Mouse (Mus musculus) neural tube, embryonic 14.5 days (tissue): Measurements from ENCODE around the gene Zcwpw1. TPM values are rescaled to one million over a fixed set of nuclear protein-coding genes. Genes with fewer than 3 reads are reported as not detected.

Experiments used
- ATAC-seq: fragments of 200-750 bp; cut with Nextera tagmentation; 2 replicates; pipeline ENCODE4 v1.8.0; 2017; ENCODE audit warnings: low read depth, mild to moderate bottlenecking, moderate TSS enrichment, moderate library complexity
- H3K27ac ChIP-seq: fragments of 300-500 bp; sonication (generic); 2 replicates; pipeline ENCODE4 v1.5.1; 2014; ENCODE audit warnings: low read depth, mild to moderate bottlenecking, control low read depth, low read length, moderate library complexity, mixed read lengths
- H3K27me3 ChIP-seq: fragments of 300-500 bp; sonication (generic); 2 replicates; pipeline ENCODE4 v1.6.1; 2014; ENCODE audit warnings: low read length; ENCODE audit not compliant: control insufficient read depth, insufficient read depth
- H3K36me3 ChIP-seq: fragments of 300-500 bp; sonication (generic); 2 replicates; pipeline ENCODE4 v1.6.1; 2014; ENCODE audit warnings: low read length, mixed read lengths; ENCODE audit not compliant: control insufficient read depth, insufficient read depth
- H3K4me1 ChIP-seq: fragments of 300-500 bp; sonication (generic); 2 replicates; pipeline ENCODE4 v1.6.1; 2014; ENCODE audit warnings: low read length; ENCODE audit not compliant: control insufficient read depth, insufficient read depth
- H3K4me2 ChIP-seq: fragments of 300-500 bp; sonication (generic); 2 replicates; pipeline ENCODE4 v1.6.1; 2014; ENCODE audit warnings: mild to moderate bottlenecking, low read depth, low read length, control low read depth
- H3K4me3 ChIP-seq: fragments of 300-500 bp; sonication (generic); 2 replicates; pipeline ENCODE4 v1.5.1; 2014; ENCODE audit warnings: low read depth, low read length, control low read depth, mixed read lengths
- H3K9ac ChIP-seq: fragments of 300-500 bp; sonication (generic); replicated peaks from 2 replicates; pipeline ENCODE4 v1.6.1; 2014; ENCODE audit warnings: low read depth, mild to moderate bottlenecking, control low read depth, low read length, mixed read lengths
- H3K9me3 ChIP-seq: fragments of 300-500 bp; sonication (generic); 2 replicates; pipeline ENCODE4 v1.6.1; 2016; ENCODE audit warnings: low read length; ENCODE audit not compliant: control insufficient read depth
- WGBS: fragments of 180-500 bp; shearing (Covaris S2); extraction: QIAGEN DNeasy Blood & Tissue Kit; methylation state at CpG from one replicate; pipeline ENCODE4 v1.1.7; 2014; 5-methylcytosine and 5-hydroxymethylcytosine counted together
- polyA plus RNA-seq: library from polyadenylated mRNA; unstranded; fragments of >200 nt; fragmentation: Nextera tagmentation; extraction: Ambion mirVana; gene quantifications from 2 replicates; pipeline ENCODE4 v1.2.1, GENCODE M21; 2014

Gene Zcwpw1
- polyA plus RNA-seq, 1 experiment from 2014 or later = 11.2 TPM

DNA sequence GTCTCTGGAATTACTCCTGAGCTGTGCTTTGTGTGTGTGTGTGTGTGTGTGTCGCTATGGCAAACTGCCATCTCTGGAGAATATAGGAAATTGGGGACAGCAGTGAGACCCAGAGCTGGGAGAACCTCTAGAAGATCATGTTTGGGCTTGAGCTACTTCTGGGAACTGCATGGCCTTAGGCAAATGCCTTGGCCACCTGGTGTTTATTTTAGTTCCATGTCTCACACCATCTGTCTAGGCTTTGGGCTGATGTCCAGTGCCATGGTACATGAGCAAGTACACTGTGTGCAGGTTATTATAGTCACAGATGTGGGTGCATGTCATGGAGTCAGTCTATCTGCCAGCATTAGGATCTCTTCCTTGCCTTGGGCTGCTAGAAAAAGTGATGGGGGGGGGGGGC lies 35.0 kb downstream of the Zcwpw1 start:
- Histone ChIP-seq H3K4me1 (no peaks in the 10 kb centered on the region), H3K27me3 (no peaks in the 10 kb centered on the region), H3K27ac (no peak overlapping the region), H3K4me3 (no peak overlapping the region), H3K36me3 (no peaks in the 10 kb centered on the region), H3K4me2 (no peak overlapping the region), H3K9me3 (no peaks in the 10 kb centered on the region), H3K9ac (no peak overlapping the region)
- no peak for ATAC-seq
- WGBS = 83% methylated on average over 1 of the region's 1 CpGs

DNA sequence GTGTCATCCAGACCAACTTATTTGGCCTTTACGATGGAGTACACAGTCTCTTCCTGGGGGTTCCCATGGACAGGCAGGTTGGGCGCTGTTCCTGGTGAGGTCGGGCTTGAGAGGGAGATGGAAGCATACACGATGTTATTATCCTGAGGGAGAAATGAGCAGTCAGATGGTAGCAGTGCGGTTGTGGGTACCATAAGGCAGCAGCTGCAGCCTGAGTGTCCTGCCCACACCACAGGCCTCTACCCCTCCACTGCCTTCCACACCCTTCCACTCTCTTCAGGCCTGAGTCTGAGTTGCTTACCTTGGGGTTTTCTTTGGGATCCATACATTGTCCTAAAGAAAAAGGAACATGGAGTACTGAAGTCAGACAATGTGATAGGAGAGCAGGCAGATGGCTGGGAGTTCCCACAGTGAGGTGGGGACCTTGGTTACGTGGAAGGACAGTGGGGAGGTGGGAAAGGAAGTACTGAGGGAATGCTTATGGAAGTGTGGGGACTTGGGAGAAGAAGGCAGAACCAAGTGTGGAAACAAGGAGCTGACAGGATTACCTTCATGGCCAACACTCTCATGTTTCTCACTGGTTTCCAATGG lies 36.0 kb downstream of the Zcwpw1 start:
- whole genome bisulfite sequencing = 93% methylated on average over 6 of the region's 6 CpGs
- no peak for ATAC-seq
- no peaks in the 10 kb centered on the region for H3K4me1 ChIP-seq
- H3K9me3 ChIP-seq = no peaks in the 10 kb centered on the region
- no peaks in the 10 kb centered on the region for H3K27me3 ChIP-seq
- no peak overlapping the region for H3K4me3 ChIP-seq
- no peak overlapping the region for H3K4me2 ChIP-seq
- H3K27ac ChIP-seq = no peak overlapping the region
- no peak overlapping the region for H3K9ac ChIP-seq
- H3K36me3 ChIP-seq = no peaks in the 10 kb centered on the region

DNA sequence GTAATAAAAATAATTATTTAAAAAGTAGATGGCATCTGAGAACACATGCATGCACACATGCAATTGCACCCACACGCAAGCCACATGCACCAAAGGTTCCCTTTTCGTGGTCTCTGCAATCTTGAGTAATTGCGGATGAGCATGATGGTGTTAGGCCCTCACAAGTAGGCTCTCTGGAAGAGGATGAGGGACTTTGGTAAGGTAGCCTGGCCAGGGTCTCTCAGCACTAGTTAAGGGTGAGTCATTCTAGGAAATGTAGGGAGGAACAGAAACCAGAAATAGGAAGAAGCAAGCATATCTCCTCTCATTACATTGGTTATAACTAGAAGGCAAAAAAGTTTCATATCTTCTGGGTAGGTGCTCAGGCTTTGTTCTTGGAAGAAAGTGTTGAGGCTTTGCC lies 37.4 kb downstream of the Zcwpw1 start:
- H3K9ac ChIP-seq = no peak overlapping the region
- no peak for ATAC-seq
- WGBS = 89% methylated on average over 3 of the region's 3 CpGs

DNA sequence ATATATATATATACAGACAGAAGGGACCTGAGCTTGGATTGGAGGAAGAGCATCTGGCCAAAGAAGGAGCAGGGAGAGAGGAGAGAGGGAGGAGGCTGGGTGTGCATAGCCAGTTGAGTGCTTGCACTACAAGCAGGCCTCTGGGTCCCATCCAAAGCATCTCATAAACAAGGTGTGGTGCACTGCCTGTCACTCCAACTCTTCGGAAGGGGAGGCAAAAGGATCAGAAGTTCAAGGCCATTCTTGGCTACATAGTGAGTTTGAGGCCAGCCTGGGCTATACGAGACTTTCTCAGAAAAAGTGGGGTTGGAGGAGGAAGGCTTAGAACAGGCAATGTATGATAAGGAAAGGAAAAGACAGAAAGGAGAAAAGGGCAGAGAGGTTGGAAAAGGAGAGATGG lies 38.4 kb downstream of the Zcwpw1 start:
- H3K36me3 ChIP-seq = no peaks in the 10 kb centered on the region
- 88% methylated on average over 2 of the region's 2 CpGs for WGBS
- no peak overlapping the region for H3K4me2 ChIP-seq
- H3K9me3 ChIP-seq = no peaks in the 10 kb centered on the region
- no peaks in the 10 kb centered on the region for H3K4me1 ChIP-seq
- H3K27ac ChIP-seq = no peak overlapping the region
- H3K4me3 ChIP-seq = no peak overlapping the region
- H3K9ac ChIP-seq = no peak overlapping the region
- H3K27me3 ChIP-seq = no peaks in the 10 kb centered on the region
- ATAC-seq = no peak

More for the DNA sequence above, 37.4 kb downstream of the Zcwpw1 start:
- no peak overlapping the region for H3K27ac ChIP-seq
- H3K4me1 ChIP-seq = no peaks in the 10 kb centered on the region
- H3K36me3 ChIP-seq = no peaks in the 10 kb centered on the region
- no peak overlapping the region for H3K4me3 ChIP-seq
- H3K4me2 ChIP-seq = no peak overlapping the region
- H3K27me3 ChIP-seq = no peaks in the 10 kb centered on the region
- no peaks in the 10 kb centered on the region for H3K9me3 ChIP-seq

DNA sequence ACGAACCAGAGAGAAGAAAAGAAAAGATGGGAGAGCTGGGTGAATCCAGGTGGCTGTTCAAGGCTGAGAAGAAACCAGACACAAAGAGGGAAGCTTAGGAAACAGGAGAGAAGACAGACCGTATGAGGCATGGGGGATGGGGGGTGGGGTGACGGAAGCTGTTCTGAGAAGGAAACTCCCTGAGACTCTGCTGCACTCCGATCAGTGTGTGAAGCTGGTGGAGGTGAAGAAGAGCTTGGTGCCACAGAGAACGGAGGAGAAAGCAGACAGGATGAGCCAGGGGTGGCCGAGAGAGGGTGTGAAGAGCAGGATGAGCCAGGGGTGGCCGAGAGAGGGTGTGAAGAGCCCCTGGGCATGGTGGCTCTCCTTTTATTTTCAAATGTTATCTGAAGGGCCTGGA lies 38.8 kb downstream of the Zcwpw1 start:
- no peak for ATAC-seq
- Histone ChIP-seq H3K4me3 (no peak overlapping the region), H3K27me3 (no peaks in the 10 kb centered on the region), H3K9ac (no peak overlapping the region), H3K4me1 (no peaks in the 10 kb centered on the region), H3K36me3 (no peaks in the 10 kb centered on the region), H3K27ac (no peak overlapping the region), H3K4me2 (no peak overlapping the region), H3K9me3 (no peaks in the 10 kb centered on the region)
- 79% methylated on average over 7 of the region's 7 CpGs for WGBS

DNA sequence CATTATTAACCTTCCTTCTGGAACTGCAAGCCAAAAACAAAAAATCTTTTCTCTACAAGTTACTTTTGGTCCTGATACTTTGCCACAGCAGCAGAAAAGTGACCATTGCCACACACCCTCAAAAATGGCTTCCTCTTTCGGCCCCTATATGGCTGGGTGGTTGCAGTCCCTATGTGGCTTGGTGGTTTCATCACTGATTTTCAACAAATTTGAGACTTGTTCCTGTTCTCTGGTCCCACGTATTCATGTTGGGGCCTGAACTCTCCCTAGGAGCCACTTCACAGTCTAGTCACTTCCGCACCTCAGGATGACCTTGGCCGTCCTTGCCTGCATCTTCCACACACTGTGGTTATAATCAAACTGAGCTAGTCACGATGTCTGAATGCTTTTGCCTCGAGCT lies 41.1 kb downstream of the Zcwpw1 start:
- no peak for ATAC-seq
- Histone ChIP-seq H3K4me2 (no peak overlapping the region), H3K27ac (no peak overlapping the region), H3K36me3 (no peaks in the 10 kb centered on the region), H3K9ac (no peak overlapping the region), H3K4me1 (no peaks in the 10 kb centered on the region), H3K4me3 (no peak overlapping the region), H3K9me3 (no peaks in the 10 kb centered on the region), H3K27me3 (no peaks in the 10 kb centered on the region)
- 90% methylated on average over 6 of the region's 6 CpGs for WGBS

DNA sequence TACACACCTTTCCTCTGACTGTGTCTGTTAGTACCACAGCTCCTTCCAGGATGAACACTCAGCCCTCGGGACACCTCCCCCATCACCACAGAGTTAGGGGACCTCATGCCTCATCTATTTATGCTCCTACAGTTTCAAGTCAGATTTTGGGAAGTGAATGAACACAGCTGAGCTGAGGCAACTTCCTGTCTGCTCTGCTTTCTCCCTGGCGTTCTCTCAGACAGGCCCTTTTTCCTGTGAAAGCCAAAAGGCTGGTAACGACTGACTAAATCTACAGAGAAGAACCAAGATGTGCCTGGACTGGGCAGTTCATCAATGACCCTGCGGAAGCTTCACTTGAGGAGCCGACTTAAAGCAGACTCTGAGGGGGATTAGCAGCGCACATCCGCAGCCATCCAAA lies 42.6 kb downstream of the Zcwpw1 start:
- Histone ChIP-seq H3K27ac (no peak overlapping the region), H3K9me3 (no peaks in the 10 kb centered on the region), H3K4me2 (no peak overlapping the region), H3K4me3 (no peak overlapping the region), H3K4me1 (no peaks in the 10 kb centered on the region), H3K27me3 (no peaks in the 10 kb centered on the region), H3K9ac (no peak overlapping the region), H3K36me3 (no peaks in the 10 kb centered on the region)
- 92% methylated on average over 7 of the region's 7 CpGs for WGBS
- no peak for ATAC-seq

DNA sequence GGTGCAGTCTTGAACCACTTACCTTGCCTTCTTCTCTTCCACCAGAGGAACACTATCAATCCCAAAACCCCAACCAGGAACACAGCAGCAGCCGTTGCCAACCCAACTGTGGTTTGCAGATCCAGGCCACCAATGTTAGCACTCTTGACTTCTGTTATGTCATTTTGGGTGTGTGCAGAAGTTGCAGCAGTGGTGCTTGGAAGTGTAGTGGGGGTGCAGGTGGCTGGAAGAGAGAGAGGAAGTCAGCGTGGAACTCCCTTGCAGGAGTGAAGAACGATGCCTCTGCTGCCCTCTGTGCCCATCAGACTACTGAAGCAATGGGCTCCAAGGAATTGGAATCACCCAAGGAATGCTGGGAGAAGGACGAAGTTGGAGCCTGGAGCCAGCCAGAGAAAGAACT lies 43.5 kb downstream of the Zcwpw1 start:
- Histone ChIP-seq H3K36me3 (no peaks in the 10 kb centered on the region), H3K27me3 (no peaks in the 10 kb centered on the region), H3K4me3 (no peak overlapping the region), H3K9ac (no peak overlapping the region), H3K9me3 (no peaks in the 10 kb centered on the region), H3K27ac (no peak overlapping the region), H3K4me1 (no peaks in the 10 kb centered on the region), H3K4me2 (no peak overlapping the region)
- 88% methylated on average over 4 of the region's 4 CpGs for WGBS
- no peak for ATAC-seq

DNA sequence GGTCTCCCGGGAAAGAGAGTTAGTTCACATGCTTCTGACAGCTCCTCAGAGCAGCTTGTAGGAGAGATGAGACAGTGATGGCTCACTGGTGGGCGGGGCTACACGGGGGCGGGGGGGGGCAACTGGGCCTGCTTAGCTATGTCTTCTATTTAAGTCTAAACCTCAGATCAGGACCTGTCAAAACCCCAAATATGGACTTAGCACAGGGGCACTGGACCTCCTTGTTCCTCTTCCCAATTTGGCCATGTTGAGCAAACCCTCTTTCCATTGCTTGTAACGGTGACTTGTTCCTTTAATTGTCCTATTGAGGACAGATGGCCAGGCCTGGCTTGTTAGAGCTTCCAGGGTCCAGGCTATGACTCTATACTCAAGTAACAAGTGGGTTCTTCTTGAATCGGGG lies 43.9 kb downstream of the Zcwpw1 start:
- 74% methylated on average over 6 of the region's 6 CpGs for WGBS
- H3K27ac ChIP-seq = no peak overlapping the region
- no peaks in the 10 kb centered on the region for H3K36me3 ChIP-seq
- no peaks in the 10 kb centered on the region for H3K9me3 ChIP-seq
- H3K27me3 ChIP-seq = no peaks in the 10 kb centered on the region
- ATAC-seq = no peak
- no peak overlapping the region for H3K9ac ChIP-seq
- H3K4me1 ChIP-seq = no peaks in the 10 kb centered on the region
- no peak overlapping the region for H3K4me3 ChIP-seq
- H3K4me2 ChIP-seq = no peak overlapping the region
